Mouse (Mus musculus) bone marrow, adult 2 months (tissue): ENCODE measurements at regions not wholly inside any gene's neighbourhood (a gene's known extent, or its start where the extent isn't known, plus 50 kb on each side); places are given as distances from the start of the nearest gene placed in this dataset.
A peak's percentile ranks its signal among the peaks of the same experiment; 100 is the strongest.

Source experiments
- H3K27ac ChIP-seq: fragments of 200-500 bp; 2 replicates; pipeline ENCODE4 v1.5.1; 2012; ENCODE audit warnings: low read depth, mild to moderate bottlenecking, control low read depth, inconsistent platforms, low read length; ENCODE audit not compliant: control insufficient read depth, poor library complexity, insufficient read depth
- H3K4me1 ChIP-seq: fragments of 200-500 bp; 2 replicates; pipeline ENCODE4 v1.6.1; 2011; ENCODE audit warnings: low read length; ENCODE audit not compliant: control insufficient read depth, insufficient read depth
- H3K4me3 ChIP-seq: fragments of 200-500 bp; replicated peaks from 2 replicates; pipeline ENCODE3; 2011; ENCODE audit warnings: mild to moderate bottlenecking, low read depth, low read length, control low read depth; ENCODE audit not compliant: control insufficient read depth
- CTCF ChIP-seq: fragments of 200-500 bp; IDR thresholded peaks from 2 replicates; pipeline ENCODE4 v1.5.1; 2011; ENCODE audit warnings: low read length, control low read depth; ENCODE audit not compliant: control insufficient read depth, insufficient read depth
- POLR2A ChIP-seq: fragments of 200-500 bp; IDR thresholded peaks from 2 replicates; pipeline ENCODE4 v1.6.1; 2011; ENCODE audit warnings: low read depth, mild to moderate bottlenecking, control low read depth, low read length, borderline replicate concordance; ENCODE audit not compliant: control insufficient read depth
- WGBS: fragments of 180-500 bp; shearing (Covaris S2); methylation state at CpG from one replicate; pipeline ENCODE4 v1.1.7; 2018; 5-methylcytosine and 5-hydroxymethylcytosine counted together

GRCm38 (mm10) chr6:143750074-143750473 lies 583.1 kb downstream of the Etnk1 start:
- Histone ChIP-seq H3K27ac (no peak overlapping the region), H3K4me1 (peaks cover 1% of the 10 kb centered on the region; the same call in 1 of the 2 replicates), H3K4me3 (no peak overlapping the region)
- TF ChIP-seq CTCF (no peak), POLR2A (no peak)

DNA sequence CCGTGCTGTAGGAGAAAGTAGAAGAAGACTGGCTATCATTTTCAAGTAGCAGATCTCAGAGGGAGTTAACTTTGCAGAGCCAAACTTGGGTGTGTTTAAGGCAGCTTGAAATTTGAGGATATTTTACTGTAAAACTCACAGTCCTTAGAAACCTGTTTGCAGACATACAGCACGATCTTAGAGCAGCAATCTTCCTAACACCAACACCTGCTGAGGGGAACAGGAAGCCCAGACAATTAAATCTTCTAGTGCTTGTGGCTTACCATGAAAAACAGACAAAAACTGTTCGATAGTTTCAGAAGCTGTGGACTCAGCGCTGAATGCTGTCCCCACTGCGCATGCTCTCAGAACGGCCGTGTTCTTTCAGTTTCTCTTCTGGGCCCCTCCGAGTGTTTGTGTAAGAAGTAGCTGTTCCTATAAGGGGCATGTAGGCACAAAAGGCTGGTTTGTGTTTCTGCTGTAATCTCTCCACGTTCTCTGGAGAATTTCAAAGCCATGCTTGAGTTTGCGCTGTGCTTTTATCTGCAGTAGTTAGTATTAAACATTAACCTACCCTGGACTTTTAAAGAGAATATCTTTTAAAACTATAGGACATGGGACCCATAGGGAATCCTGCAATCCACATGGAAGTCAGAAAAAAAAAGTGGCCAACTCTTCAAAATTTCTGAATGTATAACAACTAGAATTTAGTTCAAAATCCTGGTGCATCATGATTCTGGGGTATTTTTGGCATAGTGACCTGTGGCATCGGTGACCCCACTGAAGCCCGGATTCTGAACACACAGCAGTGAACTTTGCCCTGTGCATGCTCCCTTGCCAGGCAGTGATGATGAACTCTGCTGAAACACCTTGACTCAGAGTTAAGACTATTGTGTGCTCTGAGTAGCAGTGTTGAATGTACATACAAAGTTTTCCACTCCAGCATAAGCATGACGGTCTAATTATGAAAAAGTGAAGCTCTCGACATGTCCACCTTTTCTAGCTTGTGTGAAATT lies 584.4 kb downstream of the Etnk1 start:
- 31% methylated on average over 14 of the region's 14 CpGs for WGBS
- TF ChIP-seq CTCF (no peak), POLR2A (no peak)
- Histone ChIP-seq H3K4me1 (peaks cover 1% of the 10 kb centered on the region; the same call in 1 of the 2 replicates), H3K4me3 (peak overlapping the region; percentile 46), H3K27ac (peak overlapping the region; percentile 29; the same call in 1 of the 2 replicates)

DNA sequence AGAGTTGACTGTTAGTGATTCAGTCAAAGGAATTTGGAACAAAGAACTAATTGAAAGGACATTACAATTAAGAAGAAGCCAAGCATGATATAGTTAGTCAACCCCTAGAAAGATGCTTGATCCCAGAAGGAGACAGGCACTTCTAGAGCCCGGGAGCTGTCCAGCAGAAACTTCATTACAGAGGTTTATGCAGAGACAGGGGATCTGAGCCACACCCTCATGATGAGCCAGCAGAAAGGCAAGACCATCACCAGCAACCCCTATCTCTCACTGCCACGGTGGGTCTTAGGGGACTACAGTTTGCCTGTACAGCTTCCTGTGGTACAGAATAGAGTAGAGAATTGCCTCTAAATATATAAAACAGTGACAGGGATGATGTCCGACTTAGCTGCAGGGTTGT lies 590.4 kb downstream of the Etnk1 start:
- TF ChIP-seq CTCF (no peak), POLR2A (no peak)
- H3K4me1 ChIP-seq: no peaks in the 10 kb centered on the region
- no peak overlapping the region for H3K4me3 ChIP-seq
- H3K27ac ChIP-seq: no peak overlapping the region
- WGBS: 55% methylated on average over 3 of the region's 3 CpGs

GRCm38 (mm10) chr6:143768115-143768514 lies 601.1 kb downstream of the Etnk1 start:
- H3K4me3 ChIP-seq: no peak overlapping the region
- no peak for TF ChIP-seq CTCF
- no peak for TF ChIP-seq POLR2A
- H3K27ac ChIP-seq: no peak overlapping the region
- H3K4me1 ChIP-seq: no peaks in the 10 kb centered on the region
- 75% methylated on average over 2 of the region's 2 CpGs for WGBS
